Mouse (Mus musculus): ENCODE data around the gene Klf9.

The Klf9 gene

GRCm38 (mm10) chr19:23140689-23141317, at the start of gene Klf9:
Gene Klf9, plus strand, starts transcription at chr19:23141226.
- peak; percentile 90 for DNase-seq (ENCODE audit: low read depth)

- no peak for DNase-seq (ENCODE audit: low read depth)
Observed at GRCm38 (mm10) chr19:23091586-23091985, 49.4 kb upstream of the Klf9 start.

- no peak for DNase-seq (ENCODE audit: low read depth)
Observed at GRCm38 (mm10) chr19:23093548-23093947, 47.5 kb upstream of the Klf9 start.

GRCm38 (mm10) chr19:23094906-23095305, 46.1 kb upstream of the Klf9 start:
- no peak for DNase-seq (ENCODE audit: low read depth)

- DNase-seq (ENCODE audit: low read depth): no peak
Observed at GRCm38 (mm10) chr19:23106859-23107258, 34.2 kb upstream of the Klf9 start.

GRCm38 (mm10) chr19:23107335-23107734, 33.7 kb upstream of the Klf9 start:
- no peak for DNase-seq (ENCODE audit: low read depth)

- no peak for DNase-seq (ENCODE audit: low read depth)
Observed at GRCm38 (mm10) chr19:23121875-23122274, 19.2 kb upstream of the Klf9 start.

GRCm38 (mm10) chr19:23124023-23124550, 16.9 kb upstream of the Klf9 start:
- DNase-seq (ENCODE audit: low read depth): no peak

- DNase-seq (ENCODE audit: low read depth): no peak
Observed at GRCm38 (mm10) chr19:23125227-23126150, 15.5 kb upstream of the Klf9 start.

- DNase-seq (ENCODE audit: low read depth): no peak
Observed at GRCm38 (mm10) chr19:23129908-23130307, 11.1 kb upstream of the Klf9 start.

GRCm38 (mm10) chr19:23132106-23132635, 8.9 kb upstream of the Klf9 start:
- DNase-seq (ENCODE audit: low read depth): no peak

GRCm38 (mm10) chr19:23132720-23133426, 8.2 kb upstream of the Klf9 start:
- DNase-seq (ENCODE audit: low read depth): no peak

GRCm38 (mm10) chr19:23133427-23134094, 7.5 kb upstream of the Klf9 start:
- DNase-seq (ENCODE audit: low read depth): no peak

GRCm38 (mm10) chr19:23134095-23134440, 7.0 kb upstream of the Klf9 start:
- DNase-seq (ENCODE audit: low read depth): no peak

GRCm38 (mm10) chr19:23134441-23135301, 6.4 kb upstream of the Klf9 start:
- peak; percentile 53 for DNase-seq (ENCODE audit: low read depth)

GRCm38 (mm10) chr19:23135349-23136201, 5.5 kb upstream of the Klf9 start:
- peak; percentile 67 for DNase-seq (ENCODE audit: low read depth)

- DNase-seq (ENCODE audit: low read depth): no peak
Observed at GRCm38 (mm10) chr19:23136202-23136850, 4.7 kb upstream of the Klf9 start.

GRCm38 (mm10) chr19:23137295-23137694, 3.7 kb upstream of the Klf9 start:
- DNase-seq (ENCODE audit: low read depth): no peak
